Mouse (Mus musculus): ENCODE measurements around the gene Rmnd1.
"Not testable (repeated sequence)": the region's sequence is repeated elsewhere in the genome, so short reads cannot be mapped to it uniquely, and the experiment has no call there.

The Rmnd1 gene

GRCm38 (mm10) chr10:4432123-4432931 lies at the start of gene Rmnd1, which contains the start of gene Armt1:
Rmnd1 (minus strand) TSS chr10:4432388.
Armt1 (plus strand) TSS chr10:4432467.
- DNase-seq, result peak; percentile 98

GRCm38 (mm10) chr10:4481695-4482094 lies 49.5 kb upstream of the Rmnd1 start:
- DNase-seq, result no peak

DNA sequence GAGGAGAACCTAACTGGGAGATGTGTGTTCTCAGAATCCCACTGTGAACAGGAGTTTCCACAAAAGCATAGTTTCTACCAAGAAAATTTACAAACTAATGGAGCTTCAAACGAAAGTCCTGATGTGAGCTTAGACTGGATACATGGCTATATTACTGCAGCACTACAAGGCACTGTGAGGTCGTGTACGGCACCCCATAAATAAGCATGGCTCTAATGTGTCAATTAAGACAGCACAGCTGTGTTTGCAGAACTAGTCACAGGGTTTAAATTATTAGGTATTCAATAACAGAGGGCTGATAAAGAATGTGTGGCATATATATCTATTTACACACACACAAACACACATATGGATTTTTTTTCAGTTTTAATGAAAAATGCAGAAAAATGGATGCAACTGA lies 48.7 kb upstream of the Rmnd1 start:
- no peak for DNase-seq

DNA sequence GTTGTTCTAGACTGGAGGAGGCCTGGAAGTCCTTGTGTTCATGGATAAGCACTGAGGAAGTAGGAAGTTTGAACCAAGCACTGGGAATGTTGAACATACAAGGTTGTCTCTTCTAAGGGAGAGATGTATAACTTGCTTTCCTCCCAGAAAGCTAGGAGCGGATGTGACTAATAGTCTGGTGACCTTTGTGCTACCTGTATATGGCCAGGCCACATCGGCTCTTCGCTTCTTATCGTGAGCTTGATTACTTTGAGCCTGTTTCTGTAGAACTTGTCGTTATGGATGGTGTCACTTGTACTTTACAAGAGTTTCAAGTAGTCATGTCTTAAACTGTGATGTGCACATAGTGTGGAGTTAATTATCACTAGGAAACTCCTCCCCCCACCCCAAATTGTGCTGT lies 44.4 kb upstream of the Rmnd1 start:
- no peak for DNase-seq

DNA sequence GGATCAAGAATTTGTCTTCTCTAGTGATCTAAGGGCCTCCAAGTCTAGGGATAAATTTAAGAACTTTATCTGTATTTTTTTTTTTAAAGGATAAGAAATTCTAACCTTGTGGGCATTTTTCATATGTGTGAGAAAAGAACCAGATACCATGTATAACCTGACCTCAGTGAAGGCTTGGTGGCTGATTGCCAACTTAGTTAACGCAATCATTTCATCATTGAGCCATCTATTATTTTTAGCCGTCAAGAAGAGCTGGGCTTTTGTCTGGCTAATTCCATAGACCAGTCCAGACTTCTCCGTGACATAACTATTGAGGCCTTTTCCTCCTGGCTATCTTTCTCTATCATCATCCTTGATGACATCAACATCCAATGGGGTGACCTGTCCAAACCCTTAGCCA lies 43.2 kb upstream of the Rmnd1 start:
- DNase-seq, result no peak

GRCm38 (mm10) chr10:4473591-4473993 lies 41.4 kb upstream of the Rmnd1 start:
- DNase-seq, result no peak

DNA sequence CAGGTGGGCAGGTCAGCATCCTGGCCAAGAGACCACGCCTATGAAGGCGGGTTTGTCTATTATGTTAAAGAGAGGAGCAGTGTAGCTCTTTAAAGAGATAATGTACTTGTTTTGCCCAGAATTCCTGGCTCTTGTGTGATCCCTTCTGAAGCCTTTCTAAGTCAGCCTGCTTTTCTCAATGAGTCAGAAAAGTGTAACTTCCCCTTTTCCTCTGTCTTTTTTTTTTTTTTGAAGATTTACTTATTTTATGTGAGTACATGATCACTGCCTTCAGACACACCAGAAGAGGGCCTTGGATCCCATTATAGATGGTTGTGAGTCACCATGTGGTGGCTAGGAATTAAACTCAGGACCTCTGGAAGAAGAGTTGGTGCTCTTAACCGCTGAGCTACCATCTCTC lies 37.2 kb upstream of the Rmnd1 start:
- no peak for DNase-seq

GRCm38 (mm10) chr10:4465799-4466198 lies 33.6 kb upstream of the Rmnd1 start:
- no peak for DNase-seq

DNA sequence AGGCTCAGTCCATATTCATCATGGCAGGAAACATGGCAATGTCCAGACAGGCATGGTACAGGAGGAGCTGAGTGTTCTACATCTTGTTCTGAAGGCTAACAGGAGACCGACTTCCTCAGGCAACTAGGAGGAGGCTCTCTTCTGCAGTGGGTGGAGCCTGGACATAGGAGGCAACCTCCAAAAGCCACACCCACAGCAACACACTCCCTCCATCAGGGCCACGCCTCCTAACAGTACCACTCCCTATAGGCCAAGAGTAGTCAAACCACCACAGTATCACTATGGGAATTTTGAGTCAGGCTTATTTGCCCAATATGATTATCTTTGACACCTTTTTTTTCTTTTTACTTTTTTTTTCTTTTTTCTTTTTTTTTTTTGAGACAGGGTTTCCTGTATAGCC lies 28.0 kb upstream of the Rmnd1 start:
- peak; percentile 53 for DNase-seq

GRCm38 (mm10) chr10:4456409-4456808 lies 24.2 kb upstream of the Rmnd1 start:
- no peak for DNase-seq

GRCm38 (mm10) chr10:4435416-4435815 lies 3.2 kb upstream of the Rmnd1 start:
- DNase-seq, result no peak

DNA sequence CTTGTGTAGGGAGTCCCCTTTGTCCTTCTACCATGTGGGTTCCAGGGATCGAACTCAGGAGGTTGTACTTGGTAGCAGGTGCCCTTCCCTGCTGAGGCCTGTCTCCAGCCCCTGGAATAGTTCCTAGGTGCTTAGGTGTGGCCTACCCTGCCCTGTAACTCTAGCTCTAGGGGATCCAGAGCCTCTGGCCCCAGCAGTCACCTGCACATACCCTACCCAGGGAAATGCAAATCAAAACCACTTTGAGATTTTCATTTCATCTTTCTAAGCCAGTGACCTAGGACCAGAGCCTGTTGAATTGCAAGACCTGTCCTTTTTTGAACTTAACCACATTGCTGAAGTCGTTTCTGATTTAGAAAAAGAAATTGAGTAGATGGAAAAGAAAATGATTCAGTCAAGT lies 1.7 kb upstream of the Rmnd1 start:
- DNase-seq, result not testable (repeated sequence)

DNA sequence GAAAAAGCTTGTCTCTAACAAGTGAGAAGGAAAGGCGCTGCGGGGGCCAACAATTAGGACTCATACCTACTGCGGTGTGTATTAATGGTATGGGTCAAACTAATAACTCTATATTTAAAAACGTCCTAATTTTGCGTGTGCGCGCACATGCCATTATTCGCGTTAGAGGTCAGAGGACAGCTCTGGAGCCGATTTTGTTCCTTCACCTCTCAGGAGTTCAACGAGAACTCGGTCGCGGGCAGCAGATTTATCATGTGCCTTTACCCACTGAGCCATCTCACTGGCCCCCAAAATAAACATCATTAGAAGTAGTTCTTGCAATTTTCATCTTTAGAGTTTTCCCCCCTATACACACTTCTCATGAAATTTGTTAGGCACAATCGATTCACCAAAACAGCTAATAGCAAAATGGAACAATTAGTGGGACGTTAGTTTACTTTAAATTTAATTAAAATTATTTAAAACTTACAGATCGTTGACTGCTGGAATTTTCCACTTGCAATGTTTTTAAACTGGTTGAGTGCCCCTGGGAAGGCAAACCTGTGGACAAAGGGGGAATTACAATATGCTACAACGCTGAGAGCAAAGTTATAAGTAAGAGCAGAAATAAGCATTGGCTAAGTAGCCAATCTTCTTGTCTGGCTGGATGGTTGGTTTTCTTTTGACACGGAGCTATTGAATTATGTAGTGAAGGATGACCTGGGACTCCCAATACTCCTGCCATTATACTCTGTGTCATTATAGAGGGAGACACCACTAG lies 988 bp upstream of the Rmnd1 start:
- peak; percentile 46 for DNase-seq

DNA sequence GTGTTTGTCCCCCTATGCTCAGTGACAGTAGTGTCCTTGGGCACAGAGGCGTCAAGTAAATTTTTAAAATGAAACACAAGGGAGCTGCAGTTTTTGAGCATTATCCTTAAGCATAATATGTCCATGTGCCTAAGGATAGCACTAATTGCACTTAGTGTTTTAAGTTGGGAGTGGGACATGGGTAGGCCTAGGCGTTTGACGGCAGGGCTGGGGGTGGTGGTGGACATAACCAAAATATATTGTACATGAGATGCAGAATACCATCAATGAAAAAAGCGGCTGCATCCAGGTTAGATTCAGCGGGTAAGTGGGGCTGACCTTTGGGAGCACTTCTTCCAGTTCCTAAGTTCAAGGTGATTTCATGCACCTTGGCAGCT lies 454 bp downstream of the Rmnd1 start:
- no peak for DNase-seq

GRCm38 (mm10) chr10:4430826-4431225 lies 1.4 kb downstream of the Rmnd1 start:
- no peak for DNase-seq

- no peak for DNase-seq
Measured at GRCm38 (mm10) chr10:4430399-4430798, 1.8 kb downstream of the Rmnd1 start.

DNA sequence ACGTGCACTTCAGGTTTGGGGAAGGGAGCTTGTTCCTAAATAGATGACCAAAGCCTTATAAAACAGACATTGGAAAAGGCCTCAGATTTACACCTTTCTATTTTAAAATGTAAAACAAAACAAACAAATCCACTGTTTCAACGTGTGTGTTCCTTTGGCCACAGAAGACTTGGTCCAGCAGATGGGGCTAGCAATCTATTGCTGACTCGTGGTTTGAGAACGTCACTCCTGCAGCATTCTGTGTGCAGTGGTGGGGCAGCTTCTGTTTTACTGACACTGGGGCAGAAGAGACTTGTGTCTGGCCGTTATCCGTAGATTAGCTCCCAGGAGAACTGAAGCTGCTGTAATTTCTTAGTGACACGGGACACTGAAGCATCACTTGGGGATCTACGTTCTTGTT lies 6.9 kb downstream of the Rmnd1 start:
- no peak for DNase-seq

DNA sequence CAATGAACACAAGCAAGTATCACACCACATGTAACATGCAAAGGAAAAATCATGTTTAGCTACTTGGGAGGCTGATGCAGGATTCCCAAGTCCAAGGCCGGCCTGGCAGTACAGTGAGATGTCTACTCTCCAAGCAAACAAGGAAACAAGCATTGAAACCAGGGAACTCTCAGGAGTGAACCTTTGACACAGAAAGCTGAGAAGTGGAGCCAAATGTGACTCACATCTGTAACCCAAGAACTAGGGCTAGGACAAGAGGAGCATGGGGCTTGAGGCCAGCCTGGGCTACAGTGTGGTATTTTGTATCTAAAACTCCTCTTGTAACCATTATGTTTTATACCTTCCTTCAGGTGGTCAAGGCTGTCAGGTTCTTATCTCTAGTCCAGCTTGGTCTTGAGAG lies 25.0 kb downstream of the Rmnd1 start:
- no peak for DNase-seq

DNA sequence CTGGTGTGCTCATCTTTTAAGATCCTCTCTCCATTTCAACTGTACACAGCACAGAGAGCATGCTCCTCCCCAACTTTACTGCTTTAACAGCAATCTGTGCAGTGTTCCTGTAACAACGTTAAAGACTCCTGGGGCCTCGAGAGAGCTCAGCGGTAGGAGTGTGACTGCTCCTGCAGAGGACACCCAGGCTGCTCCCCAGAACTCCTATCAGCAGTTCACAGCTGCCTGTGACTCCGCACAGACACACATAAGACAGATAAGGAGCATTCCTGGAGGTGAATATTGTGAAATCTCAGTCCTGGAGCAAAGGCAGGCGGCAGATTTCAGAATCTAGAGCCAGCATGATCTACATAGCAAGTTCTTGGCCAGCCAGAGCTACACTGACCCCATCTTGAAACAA lies 26.7 kb downstream of the Rmnd1 start:
- peak; percentile 48 for DNase-seq

- DNase-seq, result peak; percentile 32
Measured at GRCm38 (mm10) chr10:4404895-4405491, 27.2 kb downstream of the Rmnd1 start.

GRCm38 (mm10) chr10:4398058-4398457 lies 34.1 kb downstream of the Rmnd1 start:
- DNase-seq, result no peak

DNA sequence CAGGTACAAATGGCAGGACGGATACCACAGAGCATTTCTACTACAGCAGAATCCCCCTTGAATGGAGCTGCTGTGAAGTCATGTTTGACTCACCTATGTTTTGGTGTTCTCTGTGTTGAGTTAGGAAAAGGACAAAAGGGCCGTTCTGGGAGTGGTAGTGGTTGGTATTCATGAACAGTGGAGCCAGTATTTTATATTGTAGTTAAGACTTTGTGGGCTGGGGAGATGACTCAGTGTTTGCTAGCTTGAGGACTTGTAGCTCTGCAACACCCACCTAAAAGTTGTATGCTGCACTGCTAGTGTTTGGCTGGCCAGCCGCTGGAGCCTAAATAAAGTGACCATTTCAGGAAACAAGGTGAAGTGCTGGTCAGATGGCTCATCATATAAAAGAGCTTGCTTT lies 36.9 kb downstream of the Rmnd1 start:
- DNase-seq, result no peak

DNA sequence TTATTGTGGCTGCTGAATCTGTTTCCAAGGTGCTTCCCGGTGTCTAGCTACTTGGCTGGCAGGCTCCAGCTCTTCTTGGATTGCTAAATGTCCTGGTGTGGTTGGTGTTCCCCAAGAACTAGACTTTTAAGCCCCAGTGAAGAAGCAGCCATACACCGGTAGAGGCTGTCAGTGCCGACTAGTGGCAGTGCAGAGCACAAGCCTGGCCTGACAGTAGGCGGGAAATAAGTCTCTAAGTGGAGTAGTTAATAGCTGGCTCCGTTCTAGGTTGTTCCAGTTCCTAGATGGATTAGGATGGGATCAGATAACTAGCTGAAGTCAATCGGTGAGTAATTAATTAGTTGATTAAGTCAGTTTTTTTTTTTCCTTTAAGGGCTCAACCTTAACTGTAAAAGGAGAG lies 40.3 kb downstream of the Rmnd1 start:
- DNase-seq, result no peak

GRCm38 (mm10) chr10:4391076-4391475 lies 41.1 kb downstream of the Rmnd1 start:
- no peak for DNase-seq

Measured in liver (tissue).